Mouse (Mus musculus) hematopoietic stem cell, adult 5-6 weeks (primary cell): Measurements from ENCODE around the gene Stxbp5. TPM values are rescaled to one million over a fixed set of nuclear protein-coding genes. Genes with fewer than 3 reads are reported as not detected.

ENCODE experiments used
- ATAC-seq, 2 experiments: fragments of 125-278 bp in 1 of 2; replicated peaks in 1 of 2; 2 replicates each; pipeline ENCODE4 v1.8.0; 2016 to 2017; ENCODE audit warnings: inconsistent platforms in 2 of 2, mild to moderate bottlenecking in 2 of 2, moderate number of reproducible peaks in 2 of 2, low read depth in 1 of 2, moderate TSS enrichment in 1 of 2; ENCODE audit not compliant: low FRiP score in 2 of 2, poor library complexity in 2 of 2, severe bottlenecking in 2 of 2, insufficient read depth in 1 of 2, low TSS enrichment in 1 of 2
- total RNA-seq: library from RNA; stranded (forward); fragments of 172-1452, 232-1000 nt; gene quantifications from 2 replicates; pipeline ENCODE4 v1.2.3, GENCODE M21; 2017

Stxbp5 gene
- total RNA-seq, 1 experiment from 2014 or later: 56.1 TPM

DNA sequence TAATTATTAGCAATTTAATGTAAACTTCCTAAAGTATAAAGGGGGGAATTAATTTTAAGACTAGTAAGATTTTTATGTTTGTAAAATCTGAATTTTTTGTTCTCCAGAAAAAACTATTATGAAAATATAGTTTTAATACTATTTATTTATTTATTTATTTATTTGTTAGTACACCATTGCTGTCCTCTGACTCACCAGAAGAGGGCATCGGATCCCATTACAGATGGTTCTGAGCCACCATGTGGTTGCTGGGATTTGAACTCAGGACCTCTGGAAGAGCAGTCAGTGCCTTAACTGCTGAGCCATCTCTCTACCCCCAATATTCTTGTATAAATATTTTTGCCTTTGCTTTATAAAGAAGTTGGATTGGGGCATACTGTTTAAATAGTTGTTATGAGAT is 104.5 kb downstream of the Stxbp5 start:
- ATAC-seq: no peak

DNA sequence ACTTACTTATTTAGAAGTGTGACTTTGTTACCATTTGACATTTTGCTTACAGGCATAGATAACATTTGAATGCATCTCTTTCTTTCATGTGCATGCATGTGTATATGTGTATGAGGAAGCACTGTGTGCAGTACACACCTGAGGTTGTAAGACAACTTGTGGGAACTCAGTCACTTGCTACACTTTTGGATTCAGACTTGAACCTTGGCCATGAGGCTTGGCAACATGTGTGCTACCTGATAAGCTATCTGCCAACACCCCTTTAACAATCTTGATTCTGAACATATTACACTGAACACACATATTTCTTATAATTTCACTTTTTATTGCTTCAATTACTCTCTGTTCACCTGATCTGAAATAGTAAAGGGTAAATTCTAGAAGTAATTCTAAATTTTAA is 106.5 kb downstream of the Stxbp5 start:
- no peak for ATAC-seq

DNA sequence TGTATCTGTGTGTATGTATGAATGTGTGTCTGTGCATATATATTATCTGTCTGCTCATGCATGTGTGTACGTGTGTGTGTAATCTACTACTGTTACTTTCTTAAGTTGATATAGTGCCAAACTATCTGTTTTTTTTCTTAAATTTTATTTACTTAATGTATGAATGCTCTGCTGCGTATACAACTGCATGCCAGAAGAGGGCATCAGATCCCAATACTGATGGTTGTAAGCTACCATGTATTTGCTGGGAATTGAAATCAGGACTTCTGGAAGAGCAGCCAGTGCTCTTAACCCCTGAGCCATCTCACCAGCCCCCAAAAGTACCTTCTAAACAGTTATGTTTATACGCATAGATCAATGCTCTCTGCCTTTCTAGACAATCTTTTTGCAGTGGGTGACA is 109.9 kb downstream of the Stxbp5 start:
- ATAC-seq: no peak

DNA sequence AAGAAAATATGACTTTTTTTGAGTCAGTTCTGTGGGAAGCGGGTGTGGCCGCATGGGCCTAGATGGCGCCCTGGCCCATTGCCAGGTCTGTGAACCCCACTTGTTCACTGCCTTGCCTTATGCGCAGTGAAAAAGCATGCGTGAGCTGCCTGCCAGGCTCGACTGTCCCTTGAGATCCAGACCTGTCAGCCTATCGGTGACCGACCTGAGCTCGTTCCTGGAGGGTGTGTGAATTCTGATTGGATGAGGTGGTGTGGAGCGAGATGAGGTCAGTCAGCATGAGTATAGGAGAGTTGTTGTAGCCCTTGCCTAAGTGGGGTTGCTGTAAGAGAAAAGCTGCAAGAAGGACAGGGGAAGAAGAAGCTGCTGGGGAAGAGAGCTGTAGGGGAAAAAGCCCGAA is 114.4 kb downstream of the Stxbp5 start:
- no peak for ATAC-seq

DNA sequence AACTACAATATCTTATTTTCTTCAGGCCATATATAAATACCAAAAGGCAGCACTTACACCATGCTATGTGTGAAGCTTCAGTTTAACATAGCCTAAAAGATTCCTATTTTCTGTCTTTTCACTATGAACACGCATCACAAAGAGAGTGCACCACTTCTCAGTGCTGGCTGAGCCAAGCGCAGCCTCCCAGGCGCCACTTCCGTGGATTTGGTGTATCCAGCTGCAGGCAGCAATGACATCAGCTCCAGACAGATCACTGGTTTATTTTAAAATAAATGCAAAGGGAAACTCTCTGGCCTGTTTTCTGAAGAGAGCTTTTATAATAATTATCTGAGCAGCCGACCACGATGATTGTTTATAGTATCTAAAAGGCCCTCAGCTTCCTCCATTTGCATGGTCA is 115.2 kb downstream of the Stxbp5 start:
- ATAC-seq: no peak

DNA sequence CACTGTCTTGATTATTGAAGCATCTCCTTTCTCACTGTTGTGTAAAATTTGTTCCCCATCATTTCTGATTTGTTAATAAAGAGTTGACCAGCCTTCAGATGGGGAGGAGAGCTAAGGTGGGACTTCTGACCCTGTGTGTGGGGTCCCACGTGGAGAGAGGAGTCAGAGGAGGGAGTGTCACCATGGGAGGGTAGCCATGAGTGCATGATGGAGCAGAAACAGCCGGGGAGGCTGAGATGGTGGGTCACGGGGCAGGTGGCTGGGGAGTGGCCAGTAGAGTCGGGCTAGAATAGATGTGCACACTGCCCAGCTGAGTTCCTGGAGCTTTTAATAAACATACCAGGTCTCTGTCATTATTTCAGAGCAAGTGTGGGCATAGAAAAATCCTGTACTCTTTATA is 121.0 kb downstream of the Stxbp5 start:
- ATAC-seq: no peak

DNA sequence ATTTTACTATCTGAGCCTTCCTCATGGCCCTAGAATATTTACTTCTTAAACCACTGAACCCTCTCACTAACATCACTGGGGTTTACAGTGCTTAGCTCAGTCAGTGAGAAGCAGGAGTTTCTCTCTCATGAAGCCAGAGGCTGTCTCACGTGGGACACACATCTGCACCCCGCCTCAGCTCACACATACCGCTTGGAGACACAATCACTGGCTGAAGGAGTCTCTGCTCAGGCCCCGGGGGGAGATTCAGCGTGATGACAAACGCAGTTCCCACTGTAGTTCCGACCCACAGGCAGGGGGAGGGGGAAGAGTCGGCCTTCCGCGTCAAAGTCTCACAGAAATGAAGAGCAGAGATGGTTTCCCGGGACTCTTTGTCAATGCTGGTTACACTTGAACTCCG is 130.6 kb downstream of the Stxbp5 start:
- ATAC-seq: no peak

DNA sequence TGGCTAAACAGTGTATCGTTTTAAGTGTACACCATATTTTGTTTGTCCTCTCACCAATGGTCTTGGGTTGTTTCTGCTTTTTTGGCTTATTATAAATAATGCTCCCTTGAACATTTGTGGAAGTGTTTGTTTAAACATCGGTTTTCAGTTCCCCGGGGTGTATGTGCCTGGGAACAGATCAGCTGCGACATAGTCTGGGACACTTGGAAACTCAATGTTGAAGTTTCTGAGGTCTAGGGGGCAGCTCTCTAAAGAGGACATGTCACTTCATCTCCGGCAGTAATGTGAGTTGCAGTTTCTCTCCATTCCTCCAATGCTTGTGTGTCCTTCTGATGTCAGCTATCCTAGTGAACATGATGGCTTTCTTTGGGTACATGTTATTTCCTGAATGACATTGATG is 137.0 kb downstream of the Stxbp5 start:
- ATAC-seq: no peak

DNA sequence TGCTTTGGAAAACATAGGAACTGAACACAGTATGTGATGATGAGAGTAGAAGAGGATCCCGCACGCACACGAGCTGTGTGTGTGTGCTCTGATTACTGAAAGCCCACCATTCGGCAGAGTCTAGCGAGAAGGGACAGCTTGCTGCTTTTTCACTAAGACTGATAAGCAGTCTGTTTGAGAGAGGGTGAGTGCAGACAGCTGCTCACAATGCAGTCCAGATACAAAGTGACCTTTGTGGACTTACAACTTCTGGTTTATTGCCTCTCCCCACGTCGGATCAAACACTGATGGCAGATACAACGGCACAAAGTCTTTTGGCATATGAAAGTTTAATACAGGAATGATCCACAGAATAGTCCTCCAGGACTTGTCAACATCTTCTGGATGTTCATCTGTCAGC is 140.6 kb downstream of the Stxbp5 start:
- ATAC-seq: no peak

DNA sequence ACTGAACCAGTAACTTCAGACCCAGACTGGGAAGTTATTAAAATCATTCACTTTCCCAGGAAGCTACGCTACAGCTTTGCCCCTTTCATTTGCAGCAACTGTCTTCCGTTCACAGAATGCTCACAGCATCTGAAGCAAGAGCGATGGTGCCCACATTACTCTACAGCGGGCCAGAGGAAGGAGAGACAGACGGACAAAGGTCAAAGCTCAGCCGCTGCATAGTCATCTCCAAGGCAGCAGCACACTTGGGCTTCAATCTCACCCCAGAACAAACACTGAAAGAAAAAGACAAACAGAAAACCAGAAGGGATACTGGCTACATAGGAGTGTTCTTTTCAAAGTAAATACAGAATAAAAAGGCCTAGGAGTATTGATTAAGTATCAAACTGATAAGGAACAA is 144.3 kb downstream of the Stxbp5 start:
- ATAC-seq: no peak

DNA sequence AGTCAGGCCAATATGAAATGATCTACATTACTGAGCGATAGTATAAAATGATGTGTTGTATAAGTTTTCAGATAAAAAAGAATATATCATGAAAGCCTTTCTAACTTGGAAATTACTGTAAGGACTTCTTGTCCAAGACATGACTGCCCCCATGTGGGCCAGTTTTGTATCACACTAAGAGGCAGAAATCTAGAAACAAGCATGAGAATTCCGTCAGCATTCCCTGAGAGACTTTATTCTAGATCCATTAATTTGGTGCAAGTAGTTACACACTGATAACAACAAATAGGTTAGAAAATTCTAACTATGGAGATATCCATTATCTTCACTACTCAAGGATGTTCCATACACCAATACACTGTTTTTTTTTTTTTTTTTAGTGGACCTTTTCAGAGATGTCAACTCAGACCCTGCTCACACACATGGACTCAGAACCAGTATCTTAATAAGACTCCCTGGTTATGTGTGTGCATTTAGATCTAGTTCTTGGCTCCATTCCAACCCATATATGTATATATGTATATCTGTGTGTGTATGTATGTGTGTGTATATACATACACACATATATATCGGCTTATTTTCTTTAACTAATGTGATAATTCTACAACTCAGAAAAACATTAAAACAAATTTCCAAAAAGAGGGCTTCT is 145.9 kb downstream of the Stxbp5 start:
- ATAC-seq: peak in 1 of 2 experiments; percentile 53; a peak in 1 of 4 replicates

DNA sequence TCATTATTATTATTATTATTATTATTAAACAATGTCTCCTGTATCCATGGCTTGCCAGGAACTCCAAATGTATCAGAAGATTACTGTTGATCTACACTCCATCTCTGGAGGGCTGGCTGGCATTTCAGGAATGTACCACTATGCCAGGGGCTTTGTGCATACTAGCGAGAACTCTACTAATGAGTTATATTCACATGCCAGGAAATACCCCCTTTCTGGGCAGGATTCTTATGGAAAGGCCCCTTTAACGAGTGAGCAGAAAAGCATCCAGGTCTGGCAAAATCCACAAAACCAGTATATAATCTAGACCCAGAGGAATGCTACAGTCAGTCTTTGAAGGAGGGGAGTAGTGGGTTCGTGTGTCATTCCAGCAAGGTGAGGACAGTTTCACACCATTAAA is 167.0 kb downstream of the Stxbp5 start:
- ATAC-seq: no peak

DNA sequence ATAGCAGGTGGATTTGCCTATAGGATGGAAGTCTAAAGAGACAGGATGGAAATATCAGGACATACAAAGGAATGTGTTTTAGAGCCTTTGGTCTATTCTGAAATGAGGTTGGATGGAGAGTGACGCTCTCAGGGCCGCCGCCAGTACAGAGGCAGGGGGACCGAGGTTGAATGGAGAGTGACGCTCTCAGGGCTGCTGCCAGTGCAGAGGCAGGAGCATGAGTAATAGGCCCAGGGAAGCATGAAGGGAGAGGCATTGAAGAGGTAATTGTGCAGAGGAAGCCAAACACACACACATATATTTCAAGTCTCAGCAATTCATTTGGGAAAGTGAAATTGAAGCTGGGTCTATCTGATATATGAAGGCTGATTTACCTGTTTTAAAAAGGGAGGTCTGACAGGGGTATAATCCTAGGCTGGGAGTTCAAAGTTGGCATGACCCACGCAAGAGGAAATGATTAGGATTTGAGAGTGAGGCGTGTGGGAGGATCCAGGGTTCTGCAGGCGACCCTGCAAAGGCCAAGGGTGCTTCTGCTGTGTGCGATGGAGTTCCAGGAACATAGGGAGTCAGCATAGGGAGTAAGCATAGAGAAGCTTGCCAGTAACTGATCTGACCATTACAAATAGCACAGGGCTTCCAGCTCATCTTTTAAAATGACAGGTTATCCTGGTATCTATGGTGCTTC is 168.7 kb downstream of the Stxbp5 start:
- no peak for ATAC-seq

DNA sequence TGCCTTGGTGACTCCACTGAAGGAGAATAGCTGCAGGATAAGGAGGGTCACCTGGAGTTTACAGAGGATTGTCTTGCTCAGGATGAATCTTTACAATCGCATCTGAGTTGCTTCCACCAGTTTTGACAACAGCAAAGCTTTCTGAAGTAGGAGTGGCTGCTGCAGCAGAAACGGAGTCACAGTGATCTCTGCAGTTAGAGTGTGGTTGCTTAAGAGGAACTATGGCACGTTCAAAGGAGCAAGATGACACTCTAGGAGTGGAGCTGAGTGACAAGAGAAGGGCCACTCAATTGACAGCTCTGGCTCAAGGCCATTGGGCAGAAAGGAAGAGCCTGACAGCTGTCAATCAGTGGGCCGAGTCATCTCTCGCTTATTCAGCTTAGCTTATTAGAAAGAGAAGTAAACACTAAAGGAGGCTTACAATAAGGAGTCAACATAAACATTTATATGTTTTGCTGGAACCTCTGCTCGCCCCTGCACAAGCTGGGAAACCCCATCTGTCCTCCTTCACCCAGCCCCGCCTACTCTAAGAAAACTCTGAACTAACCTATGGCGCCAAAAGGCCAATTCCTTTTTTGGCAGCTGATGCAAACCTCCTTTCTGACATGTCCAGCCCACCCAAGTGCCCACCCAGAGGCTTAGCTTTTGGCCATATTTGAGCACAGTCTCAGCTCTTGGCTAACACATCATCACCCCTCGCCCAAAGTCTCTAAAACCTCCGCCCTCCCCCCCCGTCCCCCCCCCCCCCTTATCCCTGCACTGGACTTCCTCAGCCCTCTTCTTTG is 178.2 kb downstream of the Stxbp5 start:
- ATAC-seq: no peak

DNA sequence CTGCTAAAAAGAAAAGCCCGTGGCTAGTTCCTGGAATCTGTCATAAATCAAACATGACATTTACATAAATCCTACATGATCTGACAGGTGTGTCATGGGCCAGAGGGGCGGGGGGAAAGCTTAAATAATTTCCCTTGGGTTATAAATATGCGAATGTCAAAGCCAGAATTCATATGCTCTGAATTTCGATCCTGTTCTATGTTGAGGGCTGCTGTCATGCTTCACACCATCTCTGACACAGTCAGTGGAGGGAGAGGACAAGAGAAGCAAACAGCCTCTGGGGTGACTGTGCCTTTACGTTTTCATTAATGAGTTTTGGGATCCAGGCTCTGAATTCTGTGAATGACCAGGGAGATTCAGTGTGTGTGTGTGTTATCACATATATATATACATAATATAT is 180.9 kb downstream of the Stxbp5 start:
- no peak for ATAC-seq

DNA sequence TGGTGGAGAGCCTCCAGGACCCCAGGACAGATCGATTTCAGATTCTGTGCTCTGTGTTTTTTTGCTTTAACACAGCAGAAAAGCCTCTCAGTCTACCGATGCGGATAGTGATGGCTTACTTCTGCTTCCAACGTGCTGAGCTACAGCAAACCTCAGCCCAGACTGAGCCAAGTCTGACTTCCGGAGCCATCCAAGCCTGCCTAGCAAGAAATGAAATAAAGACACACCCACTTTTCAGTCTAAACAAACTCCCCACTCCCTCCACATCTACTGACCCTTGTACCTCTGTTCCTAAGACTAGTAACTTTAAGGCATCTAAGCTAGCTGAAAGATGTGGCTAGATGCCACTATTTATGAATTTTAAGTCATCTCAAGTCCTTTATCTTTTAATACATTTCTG is 182.8 kb downstream of the Stxbp5 start:
- no peak for ATAC-seq
